Mouse (Mus musculus) urinary bladder, postnatal 4 days (tissue): ENCODE data around the gene Hist1h4h.
A peak's percentile ranks its signal among the peaks of the same experiment; 100 is the strongest.
"Not testable (repeated sequence)": the region's sequence is repeated elsewhere in the genome, so short reads cannot be mapped to it uniquely, and the experiment has no call there.

Experiments
- DNase-seq, 2 experiments: peaks; one replicate each; pipeline ENCODE4 v3.0.0; 2021 to 2022; ENCODE audit warnings: low spot score in 2 of 2

Gene Hist1h4h

GRCm38 (mm10) chr13:23534368-23535131 lies 3.7 kb downstream of the Hist1h4h start:
- DNase-seq: no peak

- peak; percentile 75 to 78 for DNase-seq
These were observed 4.6 kb downstream of the Hist1h4h start, which contains the start of gene Hist1h3g for GRCm38 (mm10) chr13:23535137-23536075. TSS of gene Hist1h3g (plus strand) at chr13:23535422.

GRCm38 (mm10) chr13:23536076-23536822 lies 5.4 kb downstream of the Hist1h4h start:
- DNase-seq: no peak

GRCm38 (mm10) chr13:23537006-23537710 lies 6.3 kb downstream of the Hist1h4h start:
- no peak for DNase-seq

- no peak for DNase-seq
These were observed 7.4 kb downstream of the Hist1h4h start for GRCm38 (mm10) chr13:23538249-23538648.

GRCm38 (mm10) chr13:23539821-23540220 lies 9.0 kb downstream of the Hist1h4h start:
- DNase-seq: not testable (repeated sequence)

GRCm38 (mm10) chr13:23541497-23541896 lies 10.6 kb downstream of the Hist1h4h start:
- no peak for DNase-seq

- not testable (repeated sequence) for DNase-seq
These were observed 11.6 kb downstream of the Hist1h4h start for GRCm38 (mm10) chr13:23542225-23542980.

- peak in 1 of 2 experiments; percentile 47 for DNase-seq
These were observed 12.3 kb downstream of the Hist1h4h start, which contains the start of gene Hist1h2bh for GRCm38 (mm10) chr13:23542999-23543607. TSS of gene Hist1h2bh (minus strand) at chr13:23543392.

GRCm38 (mm10) chr13:23543965-23544786 lies 13.3 kb downstream of the Hist1h4h start, which contains the start of gene Hist1h3f:
TSS of gene Hist1h3f (plus strand) at chr13:23544052.
- DNase-seq: peak in 1 of 2 experiments; percentile 63

GRCm38 (mm10) chr13:23544787-23545120 lies 13.9 kb downstream of the Hist1h4h start:
- not testable (repeated sequence) for DNase-seq

- no peak for DNase-seq
These were observed 15.8 kb downstream of the Hist1h4h start for GRCm38 (mm10) chr13:23546694-23547093.

- no peak for DNase-seq
These were observed 19.9 kb downstream of the Hist1h4h start for GRCm38 (mm10) chr13:23550761-23551145.

GRCm38 (mm10) chr13:23551146-23551834 lies 20.4 kb downstream of the Hist1h4h start, which contains the start of gene Hist1h4f:
TSS of gene Hist1h4f (minus strand) at chr13:23551648.
- DNase-seq: peak; percentile 84 to 85

- DNase-seq: no peak
These were observed 21.4 kb downstream of the Hist1h4h start for GRCm38 (mm10) chr13:23551931-23552914.

- no peak for DNase-seq
These were observed 22.1 kb downstream of the Hist1h4h start, which contains the start of gene Hist1h1d for GRCm38 (mm10) chr13:23552962-23553361. TSS of gene Hist1h1d (plus strand) at chr13:23553262.

GRCm38 (mm10) chr13:23554393-23554792 lies 23.5 kb downstream of the Hist1h4h start:
- DNase-seq: no peak
